Mouse (Mus musculus) liver, embryonic 14.5 days (tissue): ENCODE measurements around the gene Dnajc8. TPM values are rescaled to one million over a fixed set of nuclear protein-coding genes. Genes with fewer than 3 reads are reported as not detected.

ENCODE experiments used
- ATAC-seq: fragments of 200-750 bp; cut with Nextera tagmentation; 2 replicates; pipeline ENCODE4 v1.8.0; 2017; ENCODE audit warnings: moderate number of reproducible peaks, mild to moderate bottlenecking, moderate library complexity; ENCODE audit not compliant: insufficient read depth
- DNase-seq, 3 experiments: peaks; one replicate each; pipeline ENCODE4 v3.0.0-alpha.2; 2012 to 2013; ENCODE audit warnings: low read depth in 3 of 3, low spot score in 3 of 3
- H3K27ac ChIP-seq: fragments of 300-500 bp; sonication (generic); 2 replicates; pipeline ENCODE4 v1.5.1; 2014; ENCODE audit warnings: moderate library complexity, mild to moderate bottlenecking, control low read depth, inconsistent platforms
- H3K27me3 ChIP-seq: fragments of 300-500 bp; sonication (generic); 2 replicates; pipeline ENCODE4 v1.6.1; 2014; ENCODE audit warnings: mild to moderate bottlenecking, low read length, moderate library complexity; ENCODE audit not compliant: control insufficient read depth, insufficient read depth
- H3K36me3 ChIP-seq: fragments of 300-500 bp; sonication (generic); replicated peaks from 2 replicates; pipeline ENCODE4 v1.6.1; 2014; ENCODE audit warnings: low read depth; ENCODE audit not compliant: control insufficient read depth, insufficient read depth
- H3K4me1 ChIP-seq, 2 experiments: fragments of 200-500 bp in 1 of 2; fragments of 300-500 bp in 1 of 2; sonication (generic) in 1 of 2; replicated peaks; 2 replicates each; pipeline ENCODE4 v1.6.1; 2012 to 2014; ENCODE audit warnings: antibody characterized with exemption in 1 of 2, inconsistent platforms in 1 of 2, low read length in 1 of 2; ENCODE audit not compliant: control insufficient read depth in 2 of 2, insufficient read depth in 2 of 2
- H3K4me2 ChIP-seq: fragments of 300-500 bp; sonication (generic); 2 replicates; pipeline ENCODE4 v1.6.1; 2014; ENCODE audit warnings: low read depth, mild to moderate bottlenecking, control low read depth, moderate library complexity
- H3K4me3 ChIP-seq, 2 experiments: fragments of 200-500 bp in 1 of 2; fragments of 300-500 bp in 1 of 2; sonication (generic) in 1 of 2; 2 replicates each; pipeline ENCODE4 v1.5.1; 2012 to 2014; ENCODE audit warnings: low read depth in 2 of 2, low read length in 2 of 2, mild to moderate bottlenecking in 2 of 2, control low read depth in 1 of 2, inconsistent platforms in 1 of 2, moderate library complexity in 1 of 2; ENCODE audit not compliant: insufficient read depth in 1 of 2
- H3K9ac ChIP-seq: fragments of 300-500 bp; sonication (generic); replicated peaks from 2 replicates; pipeline ENCODE4 v1.6.1; 2014; ENCODE audit warnings: mild to moderate bottlenecking, control low read depth, moderate library complexity
- H3K9me3 ChIP-seq: fragments of 300-500 bp; sonication (generic); 2 replicates; pipeline ENCODE4 v1.6.1; 2016; ENCODE audit warnings: low read length, mixed read lengths; ENCODE audit not compliant: control insufficient read depth
- CTCF ChIP-seq: IDR thresholded peaks from 2 replicates; pipeline ENCODE4 v1.5.1; 2016; ENCODE audit warnings: antibody characterized with exemption, low read depth, control low read depth
- EP300 ChIP-seq: IDR thresholded peaks from 2 replicates; pipeline ENCODE4 v1.6.1; 2016; ENCODE audit warnings: antibody characterized with exemption, low read depth
- WGBS: fragments of 180-500 bp; shearing (Covaris S2); extraction: QIAGEN DNeasy Blood & Tissue Kit; methylation state at CpG from one replicate; pipeline ENCODE4 v1.1.7; 2014; ENCODE audit not compliant: insufficient replicate concordance; 5-methylcytosine and 5-hydroxymethylcytosine counted together
- polyA plus RNA-seq, 2 experiments: library from polyadenylated mRNA; depleted of rRNA in 1 of 2; stranded (reverse) in 1 of 2; unstranded in 1 of 2; fragments of >200 nt; fragmentation: Nextera tagmentation in 1 of 2; extraction: Ambion mirVana in 1 of 2; gene quantifications; 2 replicates each; pipeline versions ENCODE4 v1.2.1 to v1.2.3; 2012 to 2014

Gene Dnajc8
- polyA plus RNA-seq, 2 experiments, result 84.2 to 109 TPM

- WGBS, result 37% methylated on average over 6 of the region's 6 CpGs
- Histone ChIP-seq H3K9ac (peak overlapping the region; percentile 20), H3K4me1 (peaks cover 27 to 44% of the 10 kb centered on the region in 2 experiments), H3K27ac (peak overlapping the region; percentile 48), H3K9me3 (no peaks in the 10 kb centered on the region), H3K4me2 (peak overlapping the region; percentile 38), H3K36me3 (no peaks in the 10 kb centered on the region), H3K4me3 (no peak overlapping the region), H3K27me3 (no peaks in the 10 kb centered on the region)
- ATAC-seq, result peak; percentile 29; the same call in 1 of the 2 replicates
- no peak for DNase-seq
- TF ChIP-seq EP300 (peak; percentile 18; the same call in 1 of the 2 replicates), CTCF (no peak)
Measured at GRCm38 (mm10) chr4:132505034-132505738, 30.2 kb upstream of the Dnajc8 start.

DNA sequence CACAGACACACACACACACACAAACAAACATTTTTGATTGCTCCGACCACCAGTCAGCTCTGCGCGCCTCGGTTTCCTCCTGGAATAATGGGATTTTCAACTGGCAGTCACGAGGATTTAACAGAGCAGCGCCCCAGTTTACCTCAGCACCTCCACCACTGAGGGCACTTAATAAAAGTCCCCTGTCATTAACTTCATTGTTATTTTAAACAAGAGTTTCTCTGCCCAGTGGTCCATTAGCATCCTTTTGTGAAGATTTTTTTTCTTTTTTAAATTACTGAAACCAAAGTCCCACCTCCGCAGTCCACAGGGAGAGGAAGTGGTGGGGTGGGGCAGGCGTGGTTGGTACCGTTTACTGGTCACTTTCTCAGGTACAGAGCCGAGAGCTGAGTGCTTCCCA is 29.6 kb upstream of the Dnajc8 start:
- Histone ChIP-seq H3K27me3 (no peaks in the 10 kb centered on the region), H3K9me3 (no peaks in the 10 kb centered on the region), H3K4me3 (no peak overlapping the region), H3K4me1 (peaks cover 30 to 47% of the 10 kb centered on the region in 2 experiments), H3K36me3 (no peaks in the 10 kb centered on the region), H3K27ac (no peak overlapping the region), H3K9ac (no peak overlapping the region), H3K4me2 (peak overlapping the region; percentile 38; the same call in 1 of the 2 replicates)
- no peak for TF ChIP-seq EP300
- WGBS, result 53% methylated on average over 10 of the region's 10 CpGs
- no peak for ATAC-seq
- DNase-seq, result no peak

- ATAC-seq (no peak), DNase-seq (no peak)
- WGBS, result 74% methylated on average over 6 of the region's 6 CpGs
- Histone ChIP-seq H3K4me1 (peaks cover 35 to 51% of the 10 kb centered on the region in 2 experiments), H3K9ac (no peak overlapping the region), H3K27me3 (no peaks in the 10 kb centered on the region), H3K9me3 (no peaks in the 10 kb centered on the region), H3K27ac (no peak overlapping the region), H3K4me2 (no peak overlapping the region), H3K4me3 (no peak overlapping the region), H3K36me3 (no peaks in the 10 kb centered on the region)
- TF ChIP-seq EP300, result no peak
- no peak for TF ChIP-seq CTCF
Measured at GRCm38 (mm10) chr4:132506250-132506649, 29.1 kb upstream of the Dnajc8 start.

GRCm38 (mm10) chr4:132507210-132507609 is 28.1 kb upstream of the Dnajc8 start:
- Histone ChIP-seq H3K4me1 (peaks cover 43 to 59% of the 10 kb centered on the region in 2 experiments), H3K27me3 (no peaks in the 10 kb centered on the region), H3K4me3 (no peak overlapping the region), H3K27ac (no peak overlapping the region), H3K9me3 (no peaks in the 10 kb centered on the region), H3K9ac (0 out of 2 replicates have a peak overlapping the region, but pooled peaks have one; percentile 8), H3K4me2 (peak overlapping the region; percentile 21; the same call in 1 of the 2 replicates), H3K36me3 (no peaks in the 10 kb centered on the region)
- DNase-seq, result no peak
- TF ChIP-seq EP300, result no peak
- no peak for TF ChIP-seq CTCF
- ATAC-seq, result no peak
- WGBS, result 58% methylated on average over 2 of the region's 2 CpGs

DNA sequence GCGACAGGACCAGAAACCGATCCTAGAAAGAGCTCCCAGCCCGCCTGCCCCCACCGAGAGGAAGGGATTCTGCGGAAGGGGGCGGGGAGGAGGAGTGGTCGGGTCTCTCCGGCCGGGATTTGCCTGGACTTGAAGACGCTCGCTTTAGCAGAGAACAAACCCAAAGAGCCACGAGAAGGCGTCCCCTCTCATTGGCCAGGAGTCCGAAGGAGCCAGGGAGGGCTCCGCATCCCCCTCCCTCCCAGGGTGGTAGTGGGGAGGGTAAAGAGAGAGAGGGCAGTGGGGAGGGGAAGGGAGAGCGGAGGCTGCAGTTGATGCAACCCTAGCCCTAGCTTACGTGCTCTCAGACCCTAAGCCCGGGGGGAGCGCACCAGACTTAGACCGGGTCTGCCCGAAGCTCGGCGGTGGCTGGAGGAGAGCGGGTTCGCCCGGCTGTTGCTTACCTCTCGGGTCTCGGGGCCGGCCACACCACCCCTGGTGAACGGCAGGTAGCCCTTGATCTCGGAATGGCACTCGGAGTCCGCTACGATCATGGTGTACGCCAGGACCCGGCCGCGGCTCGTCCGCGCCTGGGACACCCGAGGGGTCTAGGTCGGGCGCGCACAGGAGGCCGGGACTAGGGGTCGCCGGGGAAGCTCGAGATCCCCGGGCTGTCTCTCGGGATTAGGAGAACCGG is 25.6 kb upstream of the Dnajc8 start:
- ATAC-seq (peak; percentile 38), DNase-seq (no peak)
- Histone ChIP-seq H3K9ac (peak overlapping the region; percentile 93), H3K36me3 (no peaks in the 10 kb centered on the region), H3K4me3 (peak overlapping the region; percentile 75 to 79), H3K4me1 (peaks cover 56 to 61% of the 10 kb centered on the region in 2 experiments), H3K4me2 (peak overlapping the region; percentile 100), H3K27me3 (no peaks in the 10 kb centered on the region), H3K9me3 (no peaks in the 10 kb centered on the region), H3K27ac (peak overlapping the region; percentile 47)
- TF ChIP-seq EP300 (no peak), CTCF (no peak)
- WGBS, result under 1% methylated on average over 51 of the region's 52 CpGs
